Mouse (Mus musculus) heart, adult 8-10 months (tissue): ENCODE results near the gene Kansl1. TPM values are rescaled to one million over a fixed set of nuclear protein-coding genes. Genes with fewer than 3 reads are reported as not detected.
"Not testable (repeated sequence)": the region's sequence is repeated elsewhere in the genome, so short reads cannot be mapped to it uniquely, and the experiment has no call there.

Experiments
- DNase-seq: peaks from one replicate; pipeline ENCODE4 v3.0.0; 2022; ENCODE audit warnings: low spot score
- total RNA-seq, 4 experiments: library from RNA; stranded (reverse); gene quantifications; 2 replicates each; pipeline ENCODE4 v1.2.4; 2022

Kansl1 gene
- total RNA-seq = 10 to 100 TPM; 27.0 to 30.0 (median 28.8) TPM

DNA sequence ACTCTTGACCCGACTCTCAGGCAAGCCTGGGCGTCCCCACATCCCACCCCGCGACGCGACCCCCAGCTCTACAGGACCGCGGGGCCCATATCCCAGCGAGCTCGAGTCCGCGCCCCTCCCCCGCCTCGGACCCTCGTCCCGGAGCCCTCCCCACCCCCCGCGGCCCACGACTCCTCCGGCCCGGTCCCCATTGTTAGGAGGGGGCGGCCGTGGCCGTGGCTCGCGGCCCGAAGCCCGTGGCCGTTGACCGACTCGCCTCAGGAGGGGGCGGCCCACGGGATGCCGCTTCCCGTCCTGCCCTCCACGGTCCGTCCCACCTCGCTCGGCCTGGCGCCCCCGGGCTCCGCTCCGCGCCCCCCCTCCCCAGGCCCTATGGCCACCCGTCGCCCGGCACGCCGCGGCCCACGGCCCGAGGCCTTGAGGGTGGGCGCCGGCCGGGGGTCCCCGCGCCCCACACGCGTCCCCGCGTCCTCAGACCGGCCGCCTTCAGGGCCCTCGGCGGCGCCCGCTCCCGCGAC, at the start of gene Kansl1:
TSS of gene Kansl1 (minus strand) at position 111 of the 518 bp plus-strand sequence.
- no peak for DNase-seq

DNA sequence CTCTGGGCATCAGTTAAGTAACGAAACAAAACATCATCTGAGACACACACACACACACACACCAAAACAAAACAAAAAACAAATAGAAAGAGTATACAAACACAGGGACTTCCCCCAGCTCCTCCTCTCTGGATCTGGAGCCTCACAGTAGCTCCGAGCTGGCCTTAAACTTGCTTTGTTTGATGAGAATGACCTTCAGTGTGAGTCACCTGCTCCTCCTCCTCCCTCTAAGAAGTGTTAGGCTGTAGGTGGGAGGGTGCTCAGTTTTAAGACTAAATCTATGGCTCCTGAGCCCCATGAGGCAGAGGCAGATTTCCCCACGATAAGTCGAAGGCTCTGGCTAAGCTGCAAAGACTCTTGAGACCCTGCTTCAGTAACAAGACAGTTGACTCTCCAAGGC, 43.8 kb upstream of the Kansl1 start:
- no peak for DNase-seq

DNA sequence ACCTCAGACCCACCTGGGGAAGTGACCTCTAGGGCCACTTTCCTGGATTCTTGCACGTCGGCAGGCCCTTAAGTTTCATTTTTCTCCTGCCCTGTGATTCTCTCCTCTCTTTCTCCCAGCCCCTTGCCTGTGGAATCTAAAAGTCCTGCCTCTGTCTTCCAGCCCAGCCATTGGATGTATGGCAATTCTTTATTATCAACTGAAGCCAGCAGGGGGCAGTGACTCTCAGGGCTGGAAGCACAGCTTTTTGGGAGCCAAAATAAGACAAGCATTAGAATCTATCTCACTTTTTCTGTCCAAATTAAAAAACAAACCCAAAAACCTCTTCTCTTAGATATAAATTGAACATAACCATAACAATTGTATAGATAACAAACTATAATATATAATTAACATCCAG, 41.9 kb upstream of the Kansl1 start:
- peak; percentile 3 for DNase-seq

DNA sequence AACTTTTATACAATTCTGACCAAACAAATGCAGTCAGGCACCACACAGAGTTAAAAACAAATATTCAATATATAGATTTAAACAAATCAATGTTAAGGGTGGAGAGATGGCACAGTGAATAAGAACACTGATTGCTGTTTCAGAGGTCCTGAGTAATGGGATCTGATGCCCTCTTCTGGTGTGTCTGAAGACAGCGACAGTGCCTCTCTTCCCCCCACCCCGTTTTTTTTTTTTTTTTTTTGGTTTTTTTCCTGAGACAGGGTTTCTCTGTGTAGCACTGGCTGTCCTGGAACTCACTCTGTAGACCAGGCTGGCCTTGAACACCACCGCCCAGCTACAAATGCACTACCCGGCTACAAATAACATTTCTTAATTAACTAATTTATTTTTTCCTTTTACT, 39.8 kb upstream of the Kansl1 start:
- DNase-seq = no peak

DNA sequence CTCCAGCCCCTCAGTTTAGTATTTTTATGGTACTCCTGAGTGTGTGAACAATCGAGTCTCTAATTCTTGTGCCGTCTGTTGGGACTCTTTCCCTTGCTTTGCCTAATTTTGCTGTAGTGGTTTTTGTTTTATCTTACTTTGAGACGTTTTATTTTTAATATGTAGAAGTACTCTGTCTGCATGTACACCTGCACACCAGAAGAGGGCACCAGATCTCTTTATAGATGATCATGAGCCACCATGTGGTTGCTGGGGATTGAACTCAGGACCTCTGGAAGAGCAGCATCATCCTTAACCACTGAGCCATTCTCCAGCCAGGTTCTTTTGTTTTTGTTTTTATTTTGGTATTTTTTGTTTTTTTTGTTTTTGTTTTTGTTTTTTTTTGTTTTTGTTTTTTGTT, 19.6 kb upstream of the Kansl1 start:
- no peak for DNase-seq

DNA sequence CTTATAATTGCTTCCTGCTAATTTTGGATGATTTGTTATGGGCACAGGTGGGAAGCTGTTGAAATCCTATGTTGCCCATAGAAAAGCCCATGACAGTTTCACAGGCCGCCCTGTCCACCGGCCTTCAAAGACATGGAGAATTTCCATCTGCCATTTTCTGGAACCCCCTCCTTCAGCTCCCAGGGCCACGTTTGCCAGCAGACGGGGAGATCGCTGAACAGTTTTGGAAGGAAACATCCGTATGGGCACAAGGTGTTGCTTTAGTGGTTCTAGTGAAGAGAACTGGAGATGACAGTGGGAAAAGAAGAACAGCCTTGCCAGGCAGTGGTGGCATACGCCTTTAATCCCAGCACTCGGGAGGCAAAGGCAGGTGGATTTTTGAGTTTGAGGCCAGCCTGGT, 13.3 kb upstream of the Kansl1 start:
- DNase-seq = no peak

DNA sequence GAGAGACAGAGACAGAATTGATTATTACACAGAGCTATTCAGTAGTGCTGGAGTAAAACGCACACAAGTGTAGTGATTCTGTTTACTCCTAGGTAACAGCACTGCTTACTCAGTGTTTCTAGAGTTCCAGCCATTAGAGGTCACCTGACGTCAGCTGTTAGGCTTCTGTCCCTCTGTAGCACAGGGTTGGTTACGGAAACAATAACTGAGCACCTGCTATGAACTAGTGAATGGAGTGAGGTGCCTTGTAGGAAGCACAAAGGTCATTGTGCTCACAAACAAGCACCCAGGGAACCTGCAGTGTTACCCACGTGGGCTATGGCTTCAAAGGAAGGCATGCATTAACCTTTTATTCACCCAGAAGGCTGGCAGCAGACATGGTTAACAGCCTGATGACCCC, 10.8 kb upstream of the Kansl1 start:
- DNase-seq = no peak

DNA sequence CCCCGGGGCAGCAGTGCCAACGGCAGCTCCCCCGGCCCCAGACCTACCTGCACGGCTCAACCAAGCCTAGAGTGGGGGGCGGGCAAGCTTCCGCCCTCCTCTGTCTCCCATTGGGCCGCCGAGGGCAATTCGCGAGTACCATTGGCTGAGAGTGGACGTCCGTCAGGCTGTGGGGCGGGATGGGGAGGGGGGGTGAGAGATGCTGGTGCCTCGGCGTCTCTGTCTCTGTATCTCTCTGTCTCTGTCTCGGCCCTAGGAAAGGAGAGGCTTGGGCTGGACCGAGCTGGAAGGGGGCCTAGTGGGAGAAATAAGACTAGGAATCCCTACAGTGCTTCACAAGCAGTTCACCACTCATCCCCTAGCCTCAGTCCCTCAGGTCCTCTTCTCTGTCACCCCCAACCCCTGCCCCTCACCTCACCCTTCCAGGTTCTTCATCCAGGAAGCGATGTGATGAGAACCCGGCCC, 742 bp upstream of the Kansl1 start:
- DNase-seq = peak; percentile 94

DNA sequence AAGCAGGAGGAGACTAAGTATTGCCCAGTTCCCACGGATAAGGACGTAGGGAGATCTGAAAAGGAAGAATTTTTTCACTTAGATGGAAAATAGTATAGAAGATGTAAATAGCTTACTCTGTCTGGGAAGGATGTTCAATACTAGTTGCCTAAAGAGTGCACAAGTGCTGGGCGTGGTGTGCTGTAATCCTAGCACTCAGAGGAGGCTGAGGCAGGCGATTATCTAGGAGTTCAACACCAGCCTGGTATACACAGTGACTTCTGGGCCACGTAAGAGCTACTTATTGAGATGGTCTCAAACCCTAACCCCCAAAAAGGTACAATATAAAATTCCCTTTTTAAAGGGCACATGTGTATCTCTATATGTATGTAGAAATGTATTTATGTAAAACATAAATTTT, 963 bp downstream of the Kansl1 start:
- no peak for DNase-seq

DNA sequence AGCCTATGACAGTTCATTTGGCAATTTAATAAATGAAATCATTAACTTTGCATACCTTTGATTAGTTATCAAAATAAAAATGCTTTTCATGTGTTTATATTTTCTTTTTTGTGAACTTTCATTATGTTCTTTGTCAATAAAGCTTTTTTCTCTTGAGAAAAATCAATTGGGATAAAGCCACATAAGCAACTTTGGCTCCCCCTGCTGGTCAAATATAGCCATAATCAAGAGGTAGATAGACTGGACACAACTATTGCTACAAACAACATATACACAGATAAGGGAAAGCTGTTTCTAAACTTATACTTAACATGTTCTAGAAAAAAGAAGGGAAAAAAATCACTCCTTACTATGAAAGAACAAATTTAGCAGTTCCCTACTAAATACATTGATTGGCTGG, 7.1 kb downstream of the Kansl1 start:
- DNase-seq = peak; percentile 82

DNA sequence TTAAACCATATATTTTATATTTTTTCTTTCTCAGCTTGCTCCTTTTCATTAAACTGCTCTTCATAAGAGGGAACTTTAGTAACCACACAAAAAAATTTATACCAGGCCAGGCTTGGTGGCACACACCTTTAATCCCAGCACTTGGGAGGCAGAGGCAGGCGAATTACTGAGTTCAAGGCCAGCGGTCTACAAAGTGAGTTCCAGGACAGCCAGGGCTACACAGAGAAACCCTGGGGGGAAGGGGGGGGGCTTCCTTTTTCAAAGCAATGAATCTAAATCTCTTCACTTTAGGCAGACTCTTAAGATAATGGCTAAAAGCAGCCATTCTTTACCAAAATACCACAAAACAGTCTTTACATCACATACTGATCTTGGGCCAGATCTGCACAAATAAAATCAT, 9.0 kb downstream of the Kansl1 start:
- DNase-seq = no peak

DNA sequence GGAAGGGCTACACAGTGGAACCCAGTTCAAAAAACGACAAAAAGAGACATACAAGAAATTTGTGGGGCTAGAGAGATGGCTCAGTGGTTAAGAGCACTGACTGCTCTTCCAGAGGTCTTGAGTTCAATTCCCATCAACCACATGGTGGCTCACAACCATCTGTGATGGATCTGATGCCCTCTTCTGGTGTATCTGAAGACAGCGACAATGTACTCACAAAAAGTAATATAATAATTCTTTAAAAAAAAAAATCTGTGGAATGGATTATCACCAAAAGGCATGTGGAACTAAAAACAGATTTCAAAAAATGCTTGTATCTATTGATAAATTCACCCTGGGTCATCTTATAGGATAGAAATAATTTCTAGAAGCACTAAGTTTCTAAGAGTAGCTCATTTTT, 10.2 kb downstream of the Kansl1 start:
- DNase-seq = no peak

DNA sequence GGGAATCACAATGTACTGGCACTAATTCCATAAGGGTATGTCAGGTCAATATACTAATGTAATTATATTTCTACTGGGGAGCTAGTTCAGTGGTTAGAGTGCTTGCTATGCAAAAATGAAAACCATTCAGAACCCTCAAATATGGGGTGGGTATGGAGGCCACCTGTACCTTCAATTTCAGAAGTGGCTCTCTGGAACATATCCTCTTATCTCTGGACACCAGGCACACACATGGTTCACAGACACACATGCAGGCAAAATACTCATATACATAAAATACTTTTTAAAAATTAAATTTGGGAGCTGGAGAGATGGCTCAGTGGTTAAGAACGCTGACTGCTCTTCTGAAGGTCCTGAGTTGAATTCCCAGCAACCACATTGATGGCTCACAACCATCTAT, 16.0 kb downstream of the Kansl1 start:
- DNase-seq = no peak

DNA sequence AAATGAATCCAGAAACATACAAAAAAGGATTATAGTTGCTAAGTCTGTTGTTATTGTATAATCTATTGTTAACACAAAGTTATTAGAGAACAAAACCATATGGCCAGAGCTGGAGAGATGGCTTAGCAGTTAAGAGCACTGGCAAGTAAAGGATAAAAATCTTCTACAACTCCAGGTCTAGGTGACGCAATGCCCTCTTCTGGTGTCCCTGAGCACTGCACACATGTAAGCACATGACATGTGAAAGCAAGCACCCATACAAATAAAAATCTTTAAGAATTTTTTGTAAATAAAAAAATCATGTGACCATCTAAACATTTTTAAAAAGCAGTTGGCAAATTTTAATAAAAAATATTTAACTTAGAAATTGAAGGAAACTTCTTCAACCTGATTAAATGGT, 17.4 kb downstream of the Kansl1 start:
- DNase-seq = no peak

DNA sequence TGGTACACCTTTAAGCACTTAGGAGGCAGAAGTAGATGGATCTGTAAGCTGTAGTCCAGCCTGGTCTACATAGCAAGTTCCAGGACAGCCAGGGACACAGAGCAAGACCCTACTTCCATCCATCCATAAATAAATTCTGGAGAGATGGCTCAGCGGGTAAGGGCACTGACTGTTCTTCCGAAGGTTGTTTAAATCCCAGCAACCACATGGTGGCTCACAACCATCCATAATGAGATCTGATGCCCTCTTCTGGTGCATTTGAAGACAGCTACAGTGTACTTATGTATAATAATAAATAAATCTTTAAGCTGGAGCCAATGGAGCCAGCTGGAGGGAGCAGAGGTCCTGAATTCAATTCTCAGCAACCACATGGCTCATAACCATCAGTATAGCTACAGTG, 20.2 kb downstream of the Kansl1 start:
- not testable (repeated sequence) for DNase-seq

DNA sequence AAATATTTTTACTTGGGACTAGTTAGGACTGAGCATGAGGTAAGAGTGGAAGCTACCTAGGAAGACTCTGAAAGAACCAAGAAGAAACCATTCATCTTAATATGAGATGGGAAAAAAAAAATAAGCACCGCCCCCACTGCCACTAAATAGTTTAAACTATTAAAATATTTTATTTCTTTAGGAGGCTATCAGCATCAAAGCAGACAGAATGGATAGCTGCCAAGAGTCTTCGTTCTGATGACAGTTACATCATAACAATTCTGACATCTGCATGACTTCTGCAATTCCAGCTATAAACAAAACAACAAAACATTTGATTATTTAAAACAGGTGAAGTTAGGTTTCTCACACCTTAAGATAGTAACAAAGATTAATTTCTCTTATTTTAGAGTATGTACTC, 23.1 kb downstream of the Kansl1 start:
- DNase-seq = no peak

DNA sequence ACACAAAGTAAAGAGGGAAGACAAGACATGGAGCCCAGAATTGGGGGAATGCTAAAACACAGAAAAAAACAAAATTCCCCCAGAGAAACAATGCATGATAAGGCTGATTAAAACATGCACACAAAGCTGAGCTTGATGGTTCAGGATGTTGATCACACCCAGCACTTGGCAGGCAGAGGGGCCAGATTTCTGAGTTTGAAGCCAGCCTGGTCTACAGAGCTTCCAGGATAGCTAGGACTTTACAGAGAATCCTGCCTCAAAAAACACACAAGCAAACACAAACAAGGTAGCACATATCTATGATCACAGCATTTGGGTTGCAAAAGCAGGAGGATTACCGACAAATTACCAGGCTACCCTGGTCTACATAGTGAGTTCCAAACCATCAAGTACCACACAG, 23.6 kb downstream of the Kansl1 start:
- DNase-seq = no peak

DNA sequence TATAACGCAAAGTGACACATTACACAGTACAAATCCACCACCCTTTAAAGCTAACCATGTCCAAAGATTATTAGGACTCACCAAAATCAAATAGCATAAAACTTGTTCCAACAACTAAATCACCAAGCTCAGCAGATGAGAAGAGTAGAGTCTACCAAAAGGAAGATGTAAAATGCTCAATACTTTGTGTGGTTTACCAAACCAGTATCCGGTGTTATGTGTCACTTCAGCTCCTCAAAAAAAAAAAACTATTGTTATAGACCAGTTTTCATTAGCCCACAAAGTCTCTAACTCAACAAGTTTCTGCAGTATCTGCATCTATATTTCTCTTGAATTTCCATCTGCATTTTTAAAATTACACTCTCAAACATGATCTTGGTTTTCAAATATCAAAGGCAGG, 25.3 kb downstream of the Kansl1 start:
- no peak for DNase-seq

DNA sequence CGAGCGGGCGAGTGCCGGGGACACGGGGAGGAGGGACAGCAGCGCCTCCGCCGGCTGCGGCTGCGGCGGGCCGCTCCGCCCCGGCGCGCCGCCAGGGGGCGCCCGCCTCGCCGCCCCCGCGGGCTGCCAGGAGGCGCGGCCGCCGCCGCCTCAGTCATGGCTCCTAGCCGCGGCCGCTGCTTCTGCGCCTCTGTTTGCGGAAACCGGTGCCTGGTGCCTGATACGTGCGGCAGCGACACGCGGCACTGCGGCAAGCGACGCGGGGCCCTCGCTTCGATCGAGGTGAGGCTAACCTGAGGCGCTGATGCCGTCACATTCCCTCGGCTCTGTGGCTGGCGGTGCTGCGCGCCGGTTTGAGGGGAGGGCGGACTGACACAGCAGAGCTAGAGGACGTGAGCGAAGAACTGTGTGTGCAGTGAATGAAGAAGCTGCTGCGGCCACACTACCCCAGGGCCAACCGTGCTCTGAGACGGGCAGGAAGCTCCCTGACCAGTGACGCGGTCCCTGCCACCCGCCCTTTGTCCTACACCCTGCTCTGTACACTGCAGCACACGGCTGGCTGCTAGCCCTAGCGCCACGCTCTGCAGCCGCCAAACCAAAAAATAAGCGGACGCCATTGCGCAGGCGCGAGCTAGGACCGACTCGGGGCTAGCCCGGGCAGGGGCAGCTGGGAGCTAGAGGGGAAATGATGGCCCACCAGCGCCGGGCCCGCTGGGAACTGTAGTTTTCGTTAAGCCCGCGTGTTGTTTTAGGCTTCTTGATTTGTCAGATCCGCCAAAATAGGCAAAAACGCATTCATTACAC, 26.1 kb downstream of the Kansl1 start:
- DNase-seq = peak; percentile 92

DNA sequence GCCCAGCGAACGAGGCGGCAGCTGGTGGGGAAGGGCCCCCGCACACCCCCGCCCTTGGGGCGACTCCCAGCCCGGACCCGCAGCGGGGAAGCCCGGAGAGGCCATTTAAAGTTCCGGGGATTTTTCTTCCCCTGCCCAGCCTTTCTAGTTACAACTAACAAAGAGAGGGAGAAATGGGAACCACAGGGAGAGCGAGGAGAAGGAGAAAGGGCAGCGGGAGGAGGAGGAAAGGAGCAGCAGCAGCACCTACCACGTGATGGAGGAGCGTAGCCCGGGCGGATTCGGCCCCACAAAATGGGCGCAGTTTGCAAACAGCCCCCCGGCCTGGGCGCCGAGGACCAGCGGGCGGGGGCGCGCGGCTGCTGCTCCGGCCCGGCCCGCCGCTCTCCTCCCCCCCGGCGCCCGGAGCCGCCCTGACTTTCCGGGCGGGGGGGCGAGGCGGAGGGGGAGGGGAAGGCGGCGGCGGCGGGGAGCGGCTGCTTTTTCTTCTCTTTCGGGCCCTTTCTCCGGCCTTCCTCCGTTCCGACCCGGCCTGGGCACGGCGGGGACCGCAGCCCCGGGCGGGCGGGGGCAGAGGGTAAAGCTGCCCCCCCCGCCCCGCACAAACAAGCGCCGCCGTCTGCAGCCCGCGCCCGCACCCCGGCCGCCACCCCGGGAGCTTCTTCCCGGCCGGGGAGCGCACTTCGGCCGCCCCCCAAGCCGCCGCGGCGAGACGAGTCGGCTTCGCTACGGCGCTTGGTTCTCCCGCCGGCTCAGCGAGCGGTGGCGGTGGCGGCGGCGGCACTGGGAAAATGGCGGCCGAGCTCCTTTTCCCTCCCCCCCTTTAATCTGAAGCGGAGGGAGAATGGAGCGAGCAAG, 27.0 kb downstream of the Kansl1 start:
- DNase-seq = peak; percentile 82

DNA sequence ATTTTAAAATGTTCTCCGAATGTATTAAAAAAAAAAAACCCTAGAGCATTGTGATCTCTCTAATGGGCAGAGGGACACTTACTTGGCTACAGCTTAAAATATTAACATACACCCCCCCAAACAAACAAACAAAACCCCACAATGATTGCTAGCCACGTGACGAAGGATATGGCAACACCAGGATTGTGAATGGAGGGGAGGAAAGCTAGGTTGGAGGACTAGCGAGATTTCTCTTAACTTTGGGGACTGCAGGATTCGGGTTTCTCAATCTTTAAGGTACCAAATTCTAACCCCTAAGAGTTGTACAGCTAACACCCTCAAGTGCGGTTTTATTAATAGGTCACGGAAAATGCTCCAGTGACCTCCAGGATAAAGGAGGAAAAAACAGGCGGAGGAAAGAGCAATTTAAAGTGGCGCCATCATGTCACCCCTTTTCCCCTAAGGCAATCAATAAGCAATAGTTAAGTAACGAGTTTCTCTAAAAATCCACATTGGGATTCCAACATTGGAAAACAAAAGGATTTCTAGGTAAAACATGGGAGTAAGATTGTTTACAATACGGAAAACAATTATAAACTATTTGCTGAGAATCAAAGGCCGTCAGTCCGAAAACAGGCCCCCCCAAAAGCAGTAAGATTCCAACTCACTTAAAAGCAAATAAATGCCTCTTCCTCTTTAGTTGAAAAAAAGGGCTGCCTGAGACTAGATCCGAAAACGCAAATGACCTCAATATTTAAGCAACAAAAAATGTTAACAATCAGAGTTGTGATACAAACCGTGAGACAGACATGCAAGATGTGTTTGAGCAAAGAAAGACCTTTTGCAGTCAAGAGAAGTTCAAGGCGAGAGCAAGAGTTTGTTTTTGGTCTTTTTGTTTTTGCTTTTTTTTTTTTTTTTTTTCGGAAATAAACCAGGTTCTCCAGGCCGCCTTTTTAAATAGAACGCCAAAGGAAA, 27.9 kb downstream of the Kansl1 start:
- no peak for DNase-seq

DNA sequence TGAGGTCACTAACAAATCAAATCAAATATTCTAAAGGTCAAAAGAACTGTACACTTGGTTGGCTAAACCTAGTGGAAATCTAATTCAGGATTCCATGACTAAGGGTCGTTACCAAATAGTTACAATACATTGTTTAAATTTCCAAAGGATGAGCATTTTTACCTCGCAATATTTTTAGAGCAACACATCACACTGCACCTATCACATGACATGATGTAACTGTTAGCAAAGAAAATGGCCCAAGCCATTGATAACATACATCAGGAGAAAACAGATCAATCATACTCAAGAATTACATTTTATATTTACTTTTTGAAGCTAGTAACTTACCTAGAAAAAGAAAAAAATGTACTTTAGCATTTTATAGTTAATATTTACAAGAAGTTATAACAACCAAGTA, 29.0 kb downstream of the Kansl1 start:
- DNase-seq = no peak
